8 mouse cellular contexts compared by ENCODE assay signal in genomic region chr2:94265221-94266191, GRCm38 (mm10).
A peak's percentile ranks its signal among the peaks of the same experiment; 100 is the strongest.
DNase-seq lines count a peak whose midpoint lies in the region; ATAC-seq lines count a peak whose summit lies in the region.

No protein-coding gene starts in this region.

- H3K4me3 ChIP-seq in forebrain, embryonic 10.5 days = peak overlapping the region; percentile 63
- H3K4me3 ChIP-seq in hindbrain, embryonic 13.5 days = peak overlapping the region; percentile 38
- H3K4me3 ChIP-seq in midbrain, embryonic 12.5 days = peak overlapping the region; percentile 39

- peak overlapping the region; percentile 89 for H3K27ac ChIP-seq in forebrain, embryonic 10.5 days
- H3K27ac ChIP-seq in hindbrain, embryonic 13.5 days = peak overlapping the region; percentile 88
- H3K27ac ChIP-seq in midbrain, embryonic 12.5 days (replicated peaks) = peak overlapping the region; percentile 83

- peak overlapping the region; percentile 71 for H3K4me2 ChIP-seq in hindbrain, embryonic 13.5 days
- peak overlapping the region; percentile 66 for H3K4me2 ChIP-seq in midbrain, embryonic 12.5 days (replicated peaks)

- WGBS in forebrain, embryonic 10.5 days = 3% methylated on average over 16 of the region's 16 CpGs
- 1% methylated on average over 16 of the region's 16 CpGs for WGBS in hindbrain, embryonic 13.5 days
- 3% methylated on average over 16 of the region's 16 CpGs for WGBS in midbrain, embryonic 12.5 days

- H3K27me3 ChIP-seq in forebrain, embryonic 10.5 days (ENCODE audit: poor library complexity, severe bottlenecking) = peaks cover 34% of the 10 kb centered on the region
- H3K27me3 ChIP-seq in hindbrain, embryonic 13.5 days = 0 out of 2 replicates have a peak, but pooled peaks cover 5% of the 10 kb centered on the region
- peaks cover 23% of the 10 kb centered on the region for H3K27me3 ChIP-seq in midbrain, embryonic 12.5 days

- H3K9me3 ChIP-seq in forebrain, embryonic 10.5 days = no peaks in the 10 kb centered on the region
- no peaks in the 10 kb centered on the region for H3K9me3 ChIP-seq in hindbrain, embryonic 13.5 days
- H3K9me3 ChIP-seq in midbrain, embryonic 12.5 days = no peaks in the 10 kb centered on the region

- peaks cover 70% of the 10 kb centered on the region for H3K4me1 ChIP-seq in forebrain, embryonic 10.5 days
- H3K4me1 ChIP-seq in hindbrain, embryonic 13.5 days (replicated peaks) = peaks cover 47% of the 10 kb centered on the region
- H3K4me1 ChIP-seq in midbrain, embryonic 12.5 days = peaks cover 52% of the 10 kb centered on the region

- intact Hi-C loops in left cerebral cortex, postnatal 4 days (cut with DNase I) = no loop called here

- peak overlapping the region; percentile 72 for H3K9ac ChIP-seq in hindbrain, embryonic 13.5 days
- peak overlapping the region; percentile 49 for H3K9ac ChIP-seq in midbrain, embryonic 12.5 days (replicated peaks)

- peak; percentile 83 for ATAC-seq in hindbrain, embryonic 13.5 days (ENCODE audit: low FRiP score)
- ATAC-seq in midbrain, embryonic 12.5 days (ENCODE audit: low FRiP score, low read depth) = peak; percentile 79

- peaks cover 10% of the 10 kb centered on the region for H3K36me3 ChIP-seq in forebrain, embryonic 10.5 days (replicated peaks)
- no peaks in the 10 kb centered on the region for H3K36me3 ChIP-seq in hindbrain, embryonic 13.5 days
- no peaks in the 10 kb centered on the region for H3K36me3 ChIP-seq in midbrain, embryonic 12.5 days

- DNase-seq in 3T3-L1 (ENCODE audit: low read depth, low spot score) = peak; percentile 41
- peak; percentile 92 for DNase-seq in NIH3T3 (ENCODE audit: low read depth)
- peak; percentile 64 for DNase-seq in forebrain, embryonic 10.5 days (ENCODE audit: extremely low spot score, low spot score)
- DNase-seq in left cerebral cortex, postnatal 4 days = peak; percentile 48
- no peak for DNase-seq in thymus, postnatal 14 days
- DNase-seq in urinary bladder, postnatal 25 days (ENCODE audit: low spot score) = no peak

Comparison
In these comparisons a context has a peak if more than half of its experiments do, and no peak if none do; other contexts are left out.
1. DNase-seq: peak in 3T3-L1 (single experiment), NIH3T3 (single experiment), forebrain, embryonic 10.5 days (single experiment) and left cerebral cortex, postnatal 4 days (single experiment); none in thymus, postnatal 14 days (single experiment) and urinary bladder, postnatal 25 days (single experiment).
2. Peak in every context shown above with its lines, with median percentiles within 50 percentile points of each other: H3K27ac ChIP-seq and H3K4me3 ChIP-seq.